Mouse (Mus musculus) hindbrain, embryonic 14.5 days (tissue): ENCODE measurements around the gene Fank1. TPM values are rescaled to one million over a fixed set of nuclear protein-coding genes. Genes with fewer than 3 reads are reported as not detected.

Source experiments
- ATAC-seq: fragments of 200-750 bp; cut with Nextera tagmentation; 2 replicates; pipeline ENCODE4 v1.8.0; 2017; ENCODE audit warnings: moderate number of reproducible peaks, mild to moderate bottlenecking, moderate TSS enrichment, moderate library complexity; ENCODE audit not compliant: low FRiP score
- DNase-seq: peaks from one replicate; pipeline ENCODE4 v3.0.0-alpha.2; 2015; ENCODE audit warnings: low spot score
- H3K27ac ChIP-seq: fragments of 300-500 bp; sonication (generic); 2 replicates; pipeline ENCODE4 v1.5.1; 2014; ENCODE audit warnings: mild to moderate bottlenecking, moderate library complexity
- H3K27me3 ChIP-seq: fragments of 300-500 bp; sonication (generic); 2 replicates; pipeline ENCODE4 v1.6.1; 2014; ENCODE audit warnings: mild to moderate bottlenecking, low read length, mixed read lengths; ENCODE audit not compliant: control insufficient read depth, insufficient read depth
- H3K36me3 ChIP-seq: fragments of 300-500 bp; sonication (generic); replicated peaks from 2 replicates; pipeline ENCODE4 v1.6.1; 2014; ENCODE audit not compliant: control insufficient read depth, insufficient read depth
- H3K4me1 ChIP-seq: fragments of 300-500 bp; sonication (generic); replicated peaks from 2 replicates; pipeline ENCODE4 v1.6.1; 2014; ENCODE audit warnings: antibody characterized with exemption, low read length, mixed read lengths; ENCODE audit not compliant: control insufficient read depth, insufficient read depth
- H3K4me2 ChIP-seq: fragments of 300-500 bp; sonication (generic); replicated peaks from 2 replicates; pipeline ENCODE4 v1.6.1; 2014; ENCODE audit warnings: mild to moderate bottlenecking, moderate library complexity
- H3K4me3 ChIP-seq: fragments of 300-500 bp; sonication (generic); replicated peaks from 2 replicates; pipeline ENCODE4 v1.5.1; 2014; ENCODE audit warnings: mild to moderate bottlenecking, low read length
- H3K9ac ChIP-seq: fragments of 300-500 bp; sonication (generic); 2 replicates; pipeline ENCODE4 v1.6.1; 2014
- H3K9me3 ChIP-seq: fragments of 300-500 bp; sonication (generic); 2 replicates; pipeline ENCODE4 v1.6.1; 2016; ENCODE audit warnings: low read length; ENCODE audit not compliant: control insufficient read depth
- WGBS: fragments of 180-500 bp; shearing (Covaris S2); extraction: QIAGEN DNeasy Blood & Tissue Kit; methylation state at CpG from one replicate; pipeline ENCODE4 v1.1.7; 2014; 5-methylcytosine and 5-hydroxymethylcytosine counted together
- polyA plus RNA-seq: library from polyadenylated mRNA; unstranded; fragments of >200 nt; fragmentation: Nextera tagmentation; extraction: Ambion mirVana; gene quantifications from 2 replicates; pipeline ENCODE4 v1.2.1, GENCODE M21; 2014

Gene Fank1
- polyA plus RNA-seq, 1 experiment from 2014 or later, result 4.7 TPM

GRCm38 (mm10) chr7:133744701-133745100, 32.0 kb upstream of the Fank1 start:
- H3K36me3 ChIP-seq, result peaks cover 31% of the 10 kb centered on the region
- ATAC-seq, result no peak
- H3K9me3 ChIP-seq, result no peaks in the 10 kb centered on the region
- WGBS, result 60% methylated on average over 4 of the region's 4 CpGs
- H3K4me1 ChIP-seq, result 0 out of 2 replicates have a peak, but pooled peaks cover 2% of the 10 kb centered on the region
- no peak overlapping the region for H3K4me3 ChIP-seq
- no peak overlapping the region for H3K9ac ChIP-seq
- H3K27ac ChIP-seq, result no peak overlapping the region
- H3K27me3 ChIP-seq, result no peaks in the 10 kb centered on the region
- no peak overlapping the region for H3K4me2 ChIP-seq
- no peak for DNase-seq

GRCm38 (mm10) chr7:133747372-133747771, 29.3 kb upstream of the Fank1 start:
- WGBS, result 92% methylated on average over 8 of the region's 8 CpGs
- ATAC-seq, result no peak
- no peak for DNase-seq

GRCm38 (mm10) chr7:133748753-133749152, 27.9 kb upstream of the Fank1 start:
- H3K4me1 ChIP-seq, result 0 out of 2 replicates have a peak, but pooled peaks cover 2% of the 10 kb centered on the region
- WGBS, result 79% methylated on average over 14 of the region's 14 CpGs

More at GRCm38 (mm10) chr7:133747372-133747771, 29.3 kb upstream of the Fank1 start:
- H3K27me3 ChIP-seq, result no peaks in the 10 kb centered on the region
- H3K36me3 ChIP-seq, result peaks cover 16% of the 10 kb centered on the region
- 0 out of 2 replicates have a peak, but pooled peaks cover 2% of the 10 kb centered on the region for H3K4me1 ChIP-seq
- no peak overlapping the region for H3K27ac ChIP-seq
- H3K4me3 ChIP-seq, result no peak overlapping the region
- no peak overlapping the region for H3K4me2 ChIP-seq
- H3K9ac ChIP-seq, result no peak overlapping the region
- no peaks in the 10 kb centered on the region for H3K9me3 ChIP-seq

DNA sequence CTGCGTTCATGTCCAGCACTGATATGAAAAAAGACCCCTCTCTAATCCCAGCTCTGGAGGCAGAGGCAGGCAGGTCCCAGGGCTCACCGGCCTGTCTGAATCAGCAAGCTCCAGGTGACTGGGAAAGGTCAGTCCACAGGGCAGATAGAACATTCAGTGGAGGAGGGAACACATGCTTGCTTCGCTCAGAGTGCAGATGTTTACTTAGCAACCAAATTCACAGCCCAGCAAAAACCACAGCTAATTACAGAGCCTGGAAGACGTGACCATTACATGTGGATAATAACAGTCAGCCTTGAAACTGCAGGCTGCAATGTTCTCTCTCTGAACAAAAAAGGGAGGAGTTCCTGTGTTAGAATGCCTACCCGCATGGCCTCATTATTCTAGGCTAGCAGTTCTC, 26.0 kb upstream of the Fank1 start:
- H3K9me3 ChIP-seq, result no peaks in the 10 kb centered on the region
- ATAC-seq (no peak), DNase-seq (no peak)
- H3K9ac ChIP-seq, result no peak overlapping the region
- H3K36me3 ChIP-seq, result peaks cover 15% of the 10 kb centered on the region
- no peaks in the 10 kb centered on the region for H3K27me3 ChIP-seq
- no peak overlapping the region for H3K27ac ChIP-seq
- H3K4me1 ChIP-seq, result no peaks in the 10 kb centered on the region
- WGBS, result 69% methylated on average over 5 of the region's 5 CpGs
- H3K4me2 ChIP-seq, result no peak overlapping the region
- H3K4me3 ChIP-seq, result no peak overlapping the region

More at GRCm38 (mm10) chr7:133748753-133749152, 27.9 kb upstream of the Fank1 start:
- peaks cover 15% of the 10 kb centered on the region for H3K36me3 ChIP-seq
- H3K4me3 ChIP-seq, result no peak overlapping the region
- DNase-seq, result no peak
- no peaks in the 10 kb centered on the region for H3K27me3 ChIP-seq
- no peak overlapping the region for H3K27ac ChIP-seq
- H3K9ac ChIP-seq, result no peak overlapping the region
- H3K4me2 ChIP-seq, result no peak overlapping the region
- no peaks in the 10 kb centered on the region for H3K9me3 ChIP-seq
- ATAC-seq, result no peak

- 85% methylated on average over 5 of the region's 5 CpGs for WGBS
- Histone ChIP-seq H3K36me3 (peaks cover 15% of the 10 kb centered on the region), H3K4me2 (no peak overlapping the region), H3K27me3 (no peaks in the 10 kb centered on the region), H3K4me1 (no peaks in the 10 kb centered on the region), H3K27ac (no peak overlapping the region), H3K4me3 (no peak overlapping the region), H3K9ac (no peak overlapping the region), H3K9me3 (no peaks in the 10 kb centered on the region)
- no peak for ATAC-seq
- DNase-seq, result no peak
Observed at GRCm38 (mm10) chr7:133751163-133751562, 25.5 kb upstream of the Fank1 start.

DNA sequence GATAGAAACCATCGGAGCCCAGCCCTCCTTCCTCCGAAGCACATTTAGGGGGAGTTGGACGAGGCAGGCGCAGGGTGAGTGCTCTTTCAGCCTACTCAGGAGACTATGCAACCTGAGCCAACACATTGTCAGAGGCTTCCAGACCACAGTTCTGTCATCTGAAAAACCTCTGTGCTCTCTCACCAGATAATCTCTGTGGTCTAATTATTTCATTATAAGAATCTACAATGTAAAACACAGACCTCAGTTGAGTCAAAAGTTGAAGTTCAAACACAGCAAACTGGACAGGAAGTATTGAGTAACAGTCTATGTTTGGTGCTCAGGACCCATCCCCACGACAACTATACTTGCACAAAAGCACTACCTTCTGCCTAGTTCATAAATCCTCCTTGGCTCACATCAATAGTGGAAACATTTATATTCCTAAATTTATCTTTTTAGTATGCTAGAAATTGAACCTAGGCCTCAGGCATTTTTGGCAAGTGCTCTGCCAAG, 18.7 kb upstream of the Fank1 start:
- H3K36me3 ChIP-seq, result no peaks in the 10 kb centered on the region
- DNase-seq, result no peak
- H3K4me3 ChIP-seq, result no peak overlapping the region
- H3K9ac ChIP-seq, result no peak overlapping the region
- WGBS, result 37% methylated on average over 5 of the region's 5 CpGs
- H3K4me2 ChIP-seq, result peak overlapping the region; percentile 8
- H3K4me1 ChIP-seq, result 0 out of 2 replicates have a peak, but pooled peaks cover 10% of the 10 kb centered on the region
- ATAC-seq, result no peak
- H3K27me3 ChIP-seq, result no peaks in the 10 kb centered on the region
- H3K9me3 ChIP-seq, result no peaks in the 10 kb centered on the region
- H3K27ac ChIP-seq, result no peak overlapping the region

DNA sequence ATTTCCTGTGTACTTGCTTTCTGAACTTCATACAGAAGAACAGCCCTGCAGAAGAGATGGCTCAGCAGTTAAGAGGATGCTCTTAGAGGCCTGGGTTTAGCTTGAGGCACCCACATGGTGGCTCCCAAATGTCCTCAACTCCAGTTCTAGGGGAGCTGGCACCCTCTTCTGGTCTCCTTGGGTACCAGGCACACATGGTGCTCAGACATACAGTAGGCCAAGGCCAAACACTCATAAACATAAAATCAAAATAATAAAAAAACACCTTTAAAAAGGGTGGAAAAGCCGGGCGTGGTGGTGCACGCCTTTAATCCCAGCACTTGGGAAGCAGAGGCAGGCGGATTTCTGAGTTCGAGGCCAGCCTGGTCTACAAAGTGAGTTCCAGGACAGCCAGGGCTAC, 17.9 kb upstream of the Fank1 start:
- ATAC-seq (no peak), DNase-seq (no peak)
- Histone ChIP-seq H3K9me3 (no peaks in the 10 kb centered on the region), H3K36me3 (no peaks in the 10 kb centered on the region), H3K27ac (no peak overlapping the region), H3K27me3 (no peaks in the 10 kb centered on the region), H3K4me3 (no peak overlapping the region), H3K4me1 (0 out of 2 replicates have a peak, but pooled peaks cover 10% of the 10 kb centered on the region), H3K9ac (no peak overlapping the region), H3K4me2 (peak overlapping the region; percentile 45; the same call in 1 of the 2 replicates)
- WGBS, result 83% methylated on average over 5 of the region's 5 CpGs

GRCm38 (mm10) chr7:133759611-133760353, 16.9 kb upstream of the Fank1 start:
- ATAC-seq (peak; percentile 60), DNase-seq (no peak)
- no peaks in the 10 kb centered on the region for H3K27me3 ChIP-seq
- H3K4me2 ChIP-seq, result peak overlapping the region; percentile 45
- H3K4me1 ChIP-seq, result 0 out of 2 replicates have a peak, but pooled peaks cover 12% of the 10 kb centered on the region
- H3K4me3 ChIP-seq, result peak overlapping the region; percentile 5; the same call in 1 of the 2 replicates
- 4% methylated on average over 27 of the region's 27 CpGs for WGBS
- peak overlapping the region; percentile 49 for H3K27ac ChIP-seq
- peak overlapping the region; percentile 52; the same call in 1 of the 2 replicates for H3K9ac ChIP-seq
- H3K36me3 ChIP-seq, result no peaks in the 10 kb centered on the region
- no peaks in the 10 kb centered on the region for H3K9me3 ChIP-seq

DNA sequence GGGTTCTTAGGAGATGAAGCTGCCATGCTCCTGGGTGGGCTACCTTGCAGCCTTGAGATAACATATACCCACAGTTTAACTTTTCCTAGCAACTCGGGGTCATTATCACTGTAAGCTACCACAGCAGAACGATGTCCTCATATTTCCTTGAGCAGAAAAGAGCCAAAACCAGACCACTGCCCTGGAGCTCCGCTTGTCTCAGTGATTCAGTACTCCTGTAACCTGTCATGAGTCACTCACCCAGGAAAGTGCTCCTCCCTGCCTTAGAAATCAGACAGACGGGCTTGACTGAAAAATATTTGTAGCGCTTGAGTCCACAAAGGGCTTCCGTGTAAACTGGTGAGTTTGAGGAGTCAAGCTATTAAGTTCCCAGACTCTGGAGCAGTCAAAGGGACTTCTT, 14.0 kb upstream of the Fank1 start:
- Histone ChIP-seq H3K27me3 (no peaks in the 10 kb centered on the region), H3K36me3 (no peaks in the 10 kb centered on the region), H3K4me1 (peaks cover 21% of the 10 kb centered on the region), H3K9me3 (no peaks in the 10 kb centered on the region), H3K4me3 (no peak overlapping the region), H3K9ac (no peak overlapping the region), H3K27ac (no peak overlapping the region), H3K4me2 (no peak overlapping the region)
- DNase-seq (no peak), ATAC-seq (no peak)
- 85% methylated on average over 6 of the region's 6 CpGs for WGBS
